Mouse (Mus musculus) lung, adult 2 months (tissue): ENCODE data around the gene Dennd5a.
A peak's percentile ranks its signal among the peaks of the same experiment; 100 is the strongest.

Source experiments
- CTCF ChIP-seq: fragments of 200-500 bp; IDR thresholded peaks from 2 replicates; pipeline ENCODE4 v1.5.1; 2011; ENCODE audit warnings: mild to moderate bottlenecking, low read length, control low read depth; ENCODE audit not compliant: insufficient read depth
- POLR2A ChIP-seq: fragments of 200-500 bp; IDR thresholded peaks from 2 replicates; pipeline ENCODE4 v1.6.1; 2011; ENCODE audit warnings: low read depth, mild to moderate bottlenecking, control low read depth, low read length, borderline replicate concordance; ENCODE audit errors: extremely low read depth

DNA sequence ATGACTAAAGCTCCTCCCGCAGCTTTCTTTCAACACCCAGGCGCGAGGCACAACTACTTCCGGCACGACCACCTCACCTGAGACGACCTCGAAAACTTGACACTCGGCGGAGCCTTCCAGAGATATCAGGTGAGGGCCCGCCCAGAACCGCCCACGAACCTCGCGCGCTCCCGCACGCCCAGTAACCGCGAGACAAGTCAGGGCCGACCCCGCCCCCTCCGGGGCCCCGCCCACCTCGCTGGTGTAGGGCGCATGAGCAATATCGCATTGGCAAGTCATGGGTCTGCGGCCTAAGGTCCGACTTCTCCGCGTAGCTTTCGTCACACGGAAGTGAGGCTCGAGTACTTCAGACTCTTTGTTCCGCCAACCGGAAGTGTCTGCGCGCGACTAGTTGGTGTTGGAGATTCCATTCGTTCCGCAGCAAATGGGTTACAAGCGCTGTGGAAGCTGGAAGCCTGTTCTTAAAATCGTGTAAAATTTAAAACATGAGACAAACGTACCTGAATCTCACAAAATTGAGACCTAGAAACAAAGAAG, 25.9 kb upstream of the Dennd5a start:
- TF ChIP-seq CTCF (no peak), POLR2A (peak; percentile 40; the same call in 1 of the 2 replicates)
